Mouse (Mus musculus) right cerebral cortex, adult 18-20 months (tissue): ENCODE data around the gene Hps5.

ENCODE experiments used
- DNase-seq: peaks from one replicate; pipeline ENCODE4 v3.0.0; 2022; ENCODE audit warnings: mixed read lengths

Hps5 gene

DNA sequence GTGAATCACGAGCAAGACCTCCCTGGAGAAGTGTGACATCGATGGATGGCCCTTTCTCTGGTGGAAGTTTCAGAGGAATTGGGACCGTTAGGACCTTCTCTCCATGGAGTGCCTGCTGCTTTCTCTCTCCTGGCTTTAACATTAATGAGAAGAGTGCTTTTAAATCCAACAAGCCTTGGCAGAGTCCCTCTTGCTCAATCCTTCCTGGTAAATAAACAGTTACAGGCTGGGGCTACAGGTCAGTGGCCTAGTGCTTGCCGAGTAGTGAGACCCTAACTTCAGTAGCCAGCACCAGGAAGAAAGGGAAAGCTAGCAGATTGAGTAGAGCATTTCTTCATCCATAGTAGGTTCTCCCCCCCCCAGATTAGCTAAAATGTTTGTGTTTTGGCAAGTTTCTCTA is 63.4 kb downstream of the Hps5 start, which contains the start of gene Saa4:
Gene Saa4 (minus strand): TSS at position 146 of the 400 bp plus-strand sequence.
- no peak for DNase-seq

DNA sequence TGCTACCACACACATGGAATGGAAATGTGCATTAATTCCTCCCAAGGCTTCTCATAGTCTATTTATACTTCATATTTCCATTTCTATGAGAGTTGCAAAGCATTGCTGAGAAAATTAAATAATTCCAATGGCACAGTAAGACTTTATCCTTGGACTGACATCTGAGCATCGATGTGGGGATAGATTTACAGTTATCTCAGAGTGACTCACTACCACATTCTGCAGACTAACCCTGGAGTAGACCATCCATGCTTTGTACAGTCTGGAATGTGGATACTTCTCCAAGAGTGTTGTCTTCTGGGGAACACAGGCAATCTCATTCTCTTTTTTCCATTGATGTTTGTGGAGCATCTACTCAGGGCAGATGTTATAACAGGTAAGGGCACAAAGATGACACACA is 68.3 kb downstream of the Hps5 start:
- no peak for DNase-seq

- DNase-seq: peak; percentile 39
Measured at GRCm38 (mm10) chr7:46724396-46724795, 71.5 kb downstream of the Hps5 start.

DNA sequence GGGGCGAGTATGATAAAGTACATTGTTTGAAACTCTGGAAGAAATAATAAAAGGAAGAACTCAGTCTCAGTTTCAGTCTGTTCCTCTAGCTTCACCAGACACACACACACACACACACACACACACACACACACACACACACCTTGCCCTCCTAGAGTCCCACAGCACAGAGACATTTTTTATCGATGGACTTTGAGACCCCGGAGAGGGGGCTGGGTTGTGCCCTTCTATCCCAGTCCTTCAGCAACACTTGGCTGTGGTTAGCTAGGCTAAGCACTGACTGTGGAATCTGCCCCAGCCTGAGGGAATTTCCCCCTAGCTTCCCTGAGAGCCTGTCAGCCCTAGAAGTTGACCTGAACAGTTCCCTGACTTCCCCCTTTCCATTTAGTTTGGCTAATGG is 72.0 kb downstream of the Hps5 start:
- no peak for DNase-seq

DNA sequence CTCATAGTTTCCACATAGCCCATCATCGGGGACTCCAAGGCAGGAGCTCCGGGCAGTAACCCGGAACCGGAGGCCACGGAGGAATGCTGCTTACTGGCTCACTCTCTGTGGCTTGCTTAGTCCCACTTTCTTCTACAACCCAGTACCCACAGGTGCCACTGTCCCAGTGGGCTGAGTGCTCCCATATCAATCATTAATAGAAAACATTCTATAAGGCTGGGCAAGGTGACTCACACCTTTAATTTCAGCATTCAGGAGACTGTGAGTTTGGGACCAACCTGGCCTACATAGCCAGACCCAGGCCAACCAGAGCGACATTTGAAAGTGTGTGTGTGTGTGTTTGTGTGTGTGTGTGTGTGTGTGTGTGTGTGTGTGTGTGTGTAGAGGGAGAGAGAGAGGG is 72.5 kb downstream of the Hps5 start:
- no peak for DNase-seq

GRCm38 (mm10) chr7:46720460-46720859 is 75.4 kb downstream of the Hps5 start:
- DNase-seq: no peak

DNA sequence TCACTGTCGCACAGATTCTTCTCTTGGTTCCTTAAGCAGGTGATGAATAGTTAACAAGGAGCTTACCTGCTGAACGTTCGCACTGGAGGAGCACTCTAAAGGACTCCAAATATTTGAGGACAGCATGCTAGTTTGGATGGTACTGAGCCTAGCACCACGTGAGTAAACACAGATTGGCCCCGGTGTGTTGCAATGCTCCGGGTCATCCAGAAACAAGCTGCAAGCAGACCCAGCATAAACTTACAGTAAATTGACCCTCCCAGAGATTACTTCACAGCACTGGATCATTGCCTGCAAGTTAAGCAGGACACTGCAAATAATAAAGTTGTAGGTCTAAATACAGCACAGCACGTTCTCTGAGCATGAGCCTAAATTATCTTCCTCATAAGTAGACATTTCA is 76.3 kb downstream of the Hps5 start:
- no peak for DNase-seq

GRCm38 (mm10) chr7:46718591-46719270 is 77.1 kb downstream of the Hps5 start:
- DNase-seq: no peak

- DNase-seq: peak; percentile 21
Measured at GRCm38 (mm10) chr7:46716897-46717296, 79.0 kb downstream of the Hps5 start.

- no peak for DNase-seq
Measured at GRCm38 (mm10) chr7:46715600-46715999, 80.3 kb downstream of the Hps5 start, which contains the start of gene Saa3. Saa3 (minus strand) TSS chr7:46715700.

DNA sequence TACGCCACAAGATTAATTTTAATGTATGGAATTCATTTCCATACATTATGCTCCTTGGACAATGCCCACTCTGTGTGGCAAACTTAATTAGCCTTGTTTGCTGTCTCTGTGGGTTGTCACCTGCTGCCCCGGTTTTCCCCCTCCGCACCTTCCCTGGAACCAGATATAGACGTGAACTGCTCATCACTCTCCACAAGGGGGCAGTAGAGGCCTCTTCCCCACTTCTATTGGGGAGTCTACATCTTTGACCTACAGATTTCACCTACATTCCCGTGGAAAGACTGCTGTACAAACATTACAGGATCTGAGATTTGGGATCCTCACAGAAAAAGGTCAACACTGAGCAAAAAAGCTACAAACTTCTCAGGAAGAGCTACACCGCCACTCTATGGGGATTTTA is 81.3 kb downstream of the Hps5 start:
- DNase-seq: peak; percentile 60

- no peak for DNase-seq
Measured at GRCm38 (mm10) chr7:46712250-46712649, 83.6 kb downstream of the Hps5 start.
